Mouse (Mus musculus) lung, postnatal 0 days (tissue): ENCODE measurements around the gene Stat3.

ENCODE experiments used
- CTCF ChIP-seq: IDR thresholded peaks from 2 replicates; pipeline ENCODE4 v1.5.1; 2016; ENCODE audit warnings: antibody characterized with exemption, mild to moderate bottlenecking
- EP300 ChIP-seq: IDR thresholded peaks from 2 replicates; pipeline ENCODE4 v1.6.1; 2016; ENCODE audit warnings: antibody characterized with exemption, mild to moderate bottlenecking, control low read depth

GRCm38 (mm10) chr11:100958613-100959463 lies 19.5 kb upstream of the Stat3 start:
- TF ChIP-seq CTCF (no peak), EP300 (no peak)
